In genomic region chr11:88655786-88656185, GRCm38 (mm10) we compare ENCODE assay signal across 16 mouse cellular contexts.
DNase-seq lines count a peak whose midpoint lies in the region; ATAC-seq and TF ChIP-seq lines count a peak whose summit lies in the region.
"Had no signal": no experiment of that assay in that cellular context is flagged by ENCODE, and none has a peak within 500 bp of the region (broad histone marks: within the 10 kb centered on the region; RNA-seq: fewer than 3 reads in every experiment).

No protein-coding gene starts in this region.

- peaks cover 72% of the 10 kb centered on the region for H3K4me1 ChIP-seq in heart, embryonic 13.5 days
- peaks cover 38% of the 10 kb centered on the region for H3K4me1 ChIP-seq in limb, embryonic 13.5 days
- peaks cover 4% of the 10 kb centered on the region for H3K4me1 ChIP-seq in limb, embryonic 10.5 days
- peaks cover 6% of the 10 kb centered on the region; the same call in 1 of the 2 replicates for H3K4me1 ChIP-seq in brown adipose tissue, adult 24 weeks (ENCODE audit: control insufficient read depth, insufficient read depth, insufficient read length, low read length)
- peaks cover 10% of the 10 kb centered on the region for H3K4me1 ChIP-seq in limb, embryonic 14.5 days (ENCODE audit: control insufficient read depth, insufficient read depth, low read length)

- no peak for ATAC-seq in heart, embryonic 13.5 days (ENCODE audit: extremely low read depth, insufficient number of reproducible peaks, low FRiP score, low TSS enrichment)
- ATAC-seq in limb, embryonic 13.5 days (ENCODE audit: low FRiP score, low read depth) = no peak
- no peak for ATAC-seq in limb, embryonic 14.5 days (ENCODE audit: low FRiP score, low read depth)
- ATAC-seq: intestine, postnatal 0 days; midbrain, embryonic 16.5 days had no signal

- H3K27me3 ChIP-seq in heart, embryonic 13.5 days (replicated peaks) = no peaks in the 10 kb centered on the region
- no peaks in the 10 kb centered on the region for H3K27me3 ChIP-seq in limb, embryonic 13.5 days
- no peaks in the 10 kb centered on the region for H3K27me3 ChIP-seq in limb, embryonic 10.5 days (ENCODE audit: low read depth, poor library complexity, severe bottlenecking)
- H3K27me3 ChIP-seq in limb, embryonic 14.5 days (ENCODE audit: control insufficient read depth, insufficient read depth, low read length) = no peaks in the 10 kb centered on the region
- H3K27me3 ChIP-seq: liver, embryonic 15.5 days; stomach, embryonic 15.5 days had no signal

- intact Hi-C loops in heart, postnatal 25 days (cut with DNase I) = no loop called here

- H3K9ac ChIP-seq in heart, embryonic 13.5 days = no peak overlapping the region
- no peak overlapping the region for H3K9ac ChIP-seq in limb, embryonic 13.5 days
- no peak overlapping the region for H3K9ac ChIP-seq in limb, embryonic 14.5 days (ENCODE audit: low read depth, low read length, severe bottlenecking)
- H3K9ac ChIP-seq: liver, embryonic 15.5 days; stomach, embryonic 15.5 days had no signal

- no peaks in the 10 kb centered on the region for H3K9me3 ChIP-seq in heart, embryonic 13.5 days
- H3K9me3 ChIP-seq in limb, embryonic 13.5 days = no peaks in the 10 kb centered on the region
- no peaks in the 10 kb centered on the region for H3K9me3 ChIP-seq in limb, embryonic 10.5 days (replicated peaks)
- H3K9me3 ChIP-seq in limb, embryonic 14.5 days (ENCODE audit: control insufficient read depth, low read length) = no peaks in the 10 kb centered on the region
- H3K9me3 ChIP-seq: liver, embryonic 15.5 days; stomach, embryonic 15.5 days had no signal

- peak overlapping the region; percentile 67 for H3K27ac ChIP-seq in heart, embryonic 13.5 days (replicated peaks)
- peak overlapping the region; percentile 65 for H3K27ac ChIP-seq in limb, embryonic 13.5 days
- H3K27ac ChIP-seq in limb, embryonic 10.5 days = no peak overlapping the region
- peak overlapping the region; percentile 84 for H3K27ac ChIP-seq in brown adipose tissue, adult 24 weeks (replicated peaks; ENCODE audit: low read depth, low read length)
- H3K27ac ChIP-seq in limb, embryonic 14.5 days (replicated peaks; ENCODE audit: low read depth, low read length) = peak overlapping the region; percentile 33; the same call in 1 of the 2 replicates
- H3K27ac ChIP-seq: kidney, postnatal 0 days; liver, embryonic 15.5 days had no signal

- DNase-seq in heart, postnatal 25 days (ENCODE audit: low spot score) = no peak
- DNase-seq in limb, embryonic 10.5 days (ENCODE audit: low spot score) = no peak
- no peak for DNase-seq in limb, embryonic 14.5 days (ENCODE audit: low spot score)
- DNase-seq in embryo, embryonic 10 days (ENCODE audit: low spot score) = no peak
- DNase-seq: cerebellum, adult 9-11 months; gastrocnemius, postnatal 25 days; spleen, adult 18-20 months had no signal

- TF ChIP-seq POLR2A in limb, embryonic 14.5 days (IDR thresholded peaks at IDR 0.05; ENCODE audit: borderline replicate concordance, extremely low read depth, insufficient read depth, insufficient read length) = no peak

- H3K36me3 ChIP-seq in heart, embryonic 13.5 days = peaks cover 41% of the 10 kb centered on the region
- H3K36me3 ChIP-seq in limb, embryonic 13.5 days = peaks cover 24% of the 10 kb centered on the region
- H3K36me3 ChIP-seq in limb, embryonic 10.5 days = peaks cover 93% of the 10 kb centered on the region
- peaks cover 10% of the 10 kb centered on the region; the same call in 1 of the 2 replicates for H3K36me3 ChIP-seq in limb, embryonic 14.5 days (ENCODE audit: control insufficient read depth, insufficient read depth, low read length)
- H3K36me3 ChIP-seq: liver, embryonic 15.5 days; stomach, embryonic 15.5 days had no signal

- whole genome bisulfite sequencing in heart, embryonic 13.5 days = 43% methylated on average over 8 of the region's 8 CpGs
- 85% methylated on average over 8 of the region's 8 CpGs for WGBS in limb, embryonic 13.5 days
- 94% methylated on average over 8 of the region's 8 CpGs for WGBS in limb, embryonic 10.5 days
- 89% methylated on average over 8 of the region's 8 CpGs for WGBS in limb, embryonic 14.5 days

- H3K4me2 ChIP-seq in heart, embryonic 13.5 days = no peak overlapping the region
- no peak overlapping the region for H3K4me2 ChIP-seq in limb, embryonic 13.5 days (replicated peaks)
- H3K4me2 ChIP-seq in limb, embryonic 14.5 days (replicated peaks; ENCODE audit: low read depth, low read length, severe bottlenecking) = no peak overlapping the region
- H3K4me2 ChIP-seq: liver, embryonic 15.5 days; stomach, embryonic 15.5 days had no signal

- H3K4me3 ChIP-seq in heart, embryonic 13.5 days = no peak overlapping the region
- H3K4me3 ChIP-seq in limb, embryonic 13.5 days = no peak overlapping the region
- H3K4me3 ChIP-seq in limb, embryonic 10.5 days = no peak overlapping the region
- H3K4me3 ChIP-seq in brown adipose tissue, adult 24 weeks (ENCODE audit: insufficient read depth, low read depth, low read length) = no peak overlapping the region
- no peak overlapping the region for H3K4me3 ChIP-seq in limb, embryonic 14.5 days (replicated peaks; ENCODE audit: low read length)
- H3K4me3 ChIP-seq: left cerebral cortex, adult 2 months; liver, embryonic 15.5 days; stomach, embryonic 15.5 days had no signal
